Mouse (Mus musculus): ENCODE measurements at regions not wholly inside any gene's neighbourhood (a gene's known extent, or its start where the extent isn't known, plus 50 kb on each side); places are given as distances from the start of the nearest gene placed in this dataset.

DNA sequence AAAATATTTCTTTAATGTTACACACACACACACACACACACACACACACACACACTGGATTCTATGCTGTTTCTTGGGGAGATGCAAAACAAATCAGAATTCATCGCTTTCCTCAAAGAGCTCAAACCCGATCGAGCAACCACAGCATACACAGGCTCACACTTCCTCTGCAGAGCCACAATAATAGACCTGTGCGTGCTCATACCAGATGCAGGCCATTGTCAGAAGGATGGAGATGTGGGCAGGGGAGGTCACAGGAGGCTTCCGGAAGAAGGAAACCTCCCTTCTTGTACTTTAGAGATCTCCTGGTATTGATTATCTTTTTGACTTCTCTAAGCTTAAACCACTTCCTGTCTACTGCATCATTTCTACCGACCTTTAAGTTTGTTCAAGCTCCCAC is 122.8 kb downstream of the Dusp6 start:
- no peak for TF ChIP-seq TAL1 (IDR thresholded peaks at IDR 0.05; ENCODE audit: low read length)
- TF ChIP-seq GATA1 (IDR thresholded peaks at IDR 0.05; ENCODE audit: low read length) = no peak
